Mouse (Mus musculus): ENCODE results near the gene Brox.
"Not testable (repeated sequence)": the region's sequence is repeated elsewhere in the genome, so short reads cannot be mapped to it uniquely, and the experiment has no call there.

- TF ChIP-seq CTCF (IDR thresholded peaks at IDR 0.05; ENCODE audit: borderline replicate concordance, insufficient read depth, low read length); POLR2A (IDR thresholded peaks at IDR 0.05; ENCODE audit: low read depth, low read length): not testable (repeated sequence)
Measured at GRCm38 (mm10) chr1:183309601-183310000, 12.5 kb upstream of the Brox start.

Measured in embryonic fibroblast, embryonic 13.5 days (primary cell).